Mouse (Mus musculus): Measurements from ENCODE around the gene Ccdc85c.
A peak's percentile ranks its signal among the peaks of the same experiment; 100 is the strongest.

The Ccdc85c gene

DNA sequence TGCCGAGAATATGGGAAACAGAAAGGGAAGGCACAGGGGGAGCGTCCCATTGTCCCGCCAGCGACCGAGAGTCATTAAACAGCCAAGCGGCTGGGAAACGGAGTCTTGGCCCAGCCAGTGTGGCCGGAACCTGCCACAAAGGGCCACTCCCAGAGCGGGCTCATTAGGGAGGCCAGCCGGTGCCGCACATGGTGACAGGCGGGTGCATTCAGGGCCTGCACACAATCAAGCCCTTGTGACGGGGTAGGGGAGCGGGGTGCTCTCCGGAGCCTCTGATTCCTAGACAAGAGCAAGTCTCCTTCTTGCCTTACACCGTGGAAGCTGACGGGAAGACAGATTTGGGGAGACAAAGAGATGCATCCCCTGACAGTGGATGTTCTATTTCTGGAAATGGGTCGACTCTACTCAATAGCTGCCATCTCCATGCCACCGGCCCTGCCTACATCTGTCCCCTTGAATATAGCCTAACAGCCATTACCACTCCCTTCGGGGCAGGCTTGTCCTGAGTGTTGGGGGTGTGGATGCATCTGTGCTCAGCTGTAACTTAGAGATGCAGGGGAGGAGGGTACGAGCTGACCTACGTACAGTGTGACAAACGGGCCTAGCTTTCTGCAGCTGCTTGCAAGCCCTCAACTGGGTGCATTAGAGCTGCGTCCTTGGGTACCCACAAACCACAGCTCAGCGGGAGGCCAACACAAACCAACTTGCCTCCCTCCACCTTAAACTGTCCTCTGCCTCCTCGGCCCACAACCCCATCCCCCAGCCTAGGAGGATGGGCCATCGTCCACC is 9.2 kb downstream of the Ccdc85c start:
- DNase-seq = no peak

- DNase-seq = no peak
These were observed 10.3 kb downstream of the Ccdc85c start for GRCm38 (mm10) chr12:108264918-108265317.

DNA sequence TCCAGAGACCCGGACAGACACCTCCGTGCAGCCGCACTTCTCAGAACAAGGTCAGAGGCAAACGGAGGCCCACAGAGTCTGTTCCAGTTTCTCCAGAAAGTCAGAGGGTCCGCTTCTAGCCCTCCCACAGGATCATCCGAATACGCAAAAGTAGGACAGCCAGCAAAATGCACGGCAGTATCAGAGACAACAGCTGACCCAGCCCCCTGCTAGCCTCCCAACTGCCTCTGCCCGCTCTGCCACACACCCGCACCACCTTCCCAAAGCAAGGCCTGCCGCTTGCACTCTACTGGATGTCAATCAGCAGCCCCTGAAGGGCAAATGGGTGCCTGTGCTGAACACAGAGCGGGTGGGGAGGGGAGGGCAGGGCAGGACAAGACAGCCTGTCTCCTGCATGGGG is 14.3 kb downstream of the Ccdc85c start:
- DNase-seq = no peak

- DNase-seq = no peak
These were observed 15.7 kb downstream of the Ccdc85c start for GRCm38 (mm10) chr12:108259322-108260049.

DNA sequence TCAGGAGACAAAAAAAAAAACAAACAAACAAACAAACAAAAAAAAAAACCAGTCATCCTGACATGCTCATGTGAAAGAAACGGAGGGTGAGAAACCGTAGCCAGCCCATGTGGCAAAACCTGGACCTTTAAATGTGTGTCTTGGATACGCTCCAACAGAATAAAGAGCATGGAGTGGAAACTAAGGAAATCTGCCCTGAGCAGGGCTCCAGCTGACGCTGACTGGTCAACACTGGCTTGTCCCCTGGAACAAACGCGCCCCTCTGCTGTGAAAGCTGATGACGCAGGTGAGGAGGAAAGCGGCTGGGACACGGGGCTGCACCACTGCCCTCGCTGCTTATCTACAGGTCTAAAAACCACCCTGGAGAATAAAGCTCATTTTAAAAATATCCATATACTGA is 18.5 kb downstream of the Ccdc85c start:
- no peak for DNase-seq

DNA sequence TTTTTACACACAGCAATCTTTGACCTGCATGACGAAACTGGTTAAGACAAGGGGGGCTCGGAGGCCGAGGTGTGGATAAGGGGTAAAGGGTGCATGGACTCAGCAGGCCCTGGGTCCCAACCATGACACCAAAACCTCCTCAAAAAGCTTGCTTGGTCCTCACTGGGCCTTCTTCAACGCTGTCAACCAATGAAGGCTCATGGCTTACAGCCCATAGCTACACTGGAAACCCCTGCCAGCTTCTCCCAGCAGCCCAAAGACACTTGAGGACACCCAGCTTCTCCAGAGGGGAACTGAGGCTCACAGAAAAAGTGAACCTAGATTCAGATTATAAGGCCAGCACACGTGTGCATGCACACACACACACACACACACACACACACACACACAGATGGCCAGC is 19.3 kb downstream of the Ccdc85c start:
- DNase-seq = no peak

GRCm38 (mm10) chr12:108255511-108255919 is 19.7 kb downstream of the Ccdc85c start:
- no peak for DNase-seq

GRCm38 (mm10) chr12:108253042-108253441 is 22.2 kb downstream of the Ccdc85c start:
- no peak for DNase-seq

- DNase-seq = no peak
These were observed 23.2 kb downstream of the Ccdc85c start for GRCm38 (mm10) chr12:108251825-108252542.

- DNase-seq = no peak
These were observed 24.0 kb downstream of the Ccdc85c start for GRCm38 (mm10) chr12:108251034-108251792.

- no peak for DNase-seq
These were observed 25.7 kb downstream of the Ccdc85c start for GRCm38 (mm10) chr12:108249522-108249921.

DNA sequence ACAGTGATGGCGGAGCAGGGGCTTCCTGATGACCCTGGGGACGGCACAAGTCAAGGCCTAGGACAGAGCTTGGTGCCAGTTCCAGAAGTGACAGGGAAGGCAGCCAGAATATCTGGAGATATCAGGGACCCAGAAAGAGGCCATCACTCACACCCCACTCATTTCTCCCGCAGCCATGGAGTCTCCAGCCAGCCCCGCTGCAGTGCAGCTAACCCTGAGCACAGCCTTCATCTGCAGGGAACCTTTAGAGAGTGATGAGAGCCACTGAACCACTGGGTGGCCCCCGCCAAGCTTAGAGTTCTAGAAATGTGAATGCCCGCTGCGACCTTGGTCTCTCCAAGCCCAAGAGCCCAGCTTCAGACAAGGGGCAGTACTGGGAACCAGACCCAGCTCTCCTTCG is 26.2 kb downstream of the Ccdc85c start:
- DNase-seq = no peak

DNA sequence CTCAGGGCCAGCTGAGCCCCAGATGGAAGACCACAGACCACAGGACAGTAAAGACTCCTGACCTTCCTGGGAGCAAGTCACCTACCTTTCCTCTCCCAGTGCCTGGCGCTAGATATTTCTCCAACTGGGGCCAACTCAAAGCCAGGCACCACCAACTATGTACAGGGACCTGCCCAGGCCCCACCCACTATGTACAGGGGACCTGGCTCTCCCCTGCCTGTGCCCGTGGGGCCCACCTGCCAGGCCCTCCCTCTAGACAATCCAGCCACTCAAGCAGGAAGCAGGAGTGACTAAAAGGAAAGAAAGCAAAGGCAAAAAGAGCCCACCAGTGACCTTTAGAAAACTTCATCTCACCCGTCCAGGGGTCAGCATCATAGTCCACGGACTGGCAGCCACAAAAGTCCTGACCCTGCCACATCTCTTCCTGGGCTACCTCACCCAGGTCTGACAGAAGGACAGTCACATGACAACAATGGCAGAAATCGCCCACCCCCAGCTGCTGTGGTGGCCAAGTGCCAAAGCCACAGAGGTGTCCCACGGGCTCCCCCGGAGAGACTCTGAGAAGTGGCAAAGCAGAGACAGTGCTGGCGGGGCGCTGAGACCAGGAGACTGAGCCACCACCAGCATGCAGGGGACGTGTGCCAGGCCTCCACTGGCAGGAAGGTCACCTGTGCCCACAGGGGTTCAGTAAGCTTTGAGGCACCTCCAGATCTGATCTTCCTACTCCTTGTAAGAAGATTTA is 28.3 kb downstream of the Ccdc85c start:
- no peak for DNase-seq

- DNase-seq = no peak
These were observed 29.6 kb downstream of the Ccdc85c start for GRCm38 (mm10) chr12:108245579-108245978.

DNA sequence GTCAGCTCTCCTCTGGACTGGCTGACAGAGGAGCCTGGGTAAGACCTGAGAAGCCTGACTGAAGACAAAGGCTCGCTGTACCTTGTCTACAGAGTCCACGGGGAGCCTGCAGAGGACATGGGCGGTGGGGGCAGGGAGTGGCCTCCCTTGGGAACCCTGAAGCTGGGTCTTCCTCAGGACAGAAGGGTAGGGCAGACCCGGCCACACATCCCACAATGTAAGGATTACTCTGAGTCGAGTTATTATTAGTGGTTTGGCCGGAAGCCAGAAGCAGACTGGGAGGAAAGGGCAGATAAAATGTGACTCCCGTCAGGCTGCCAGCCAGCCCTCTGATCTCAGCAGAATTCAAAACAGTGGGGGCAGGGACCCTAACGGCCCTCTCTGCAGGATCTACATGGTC is 30.4 kb downstream of the Ccdc85c start:
- DNase-seq = peak; percentile 89

GRCm38 (mm10) chr12:108242243-108242745 is 32.9 kb downstream of the Ccdc85c start:
- DNase-seq = no peak

- no peak for DNase-seq
These were observed 33.6 kb downstream of the Ccdc85c start for GRCm38 (mm10) chr12:108241626-108242025.

- DNase-seq = peak; percentile 81
These were observed 34.2 kb downstream of the Ccdc85c start for GRCm38 (mm10) chr12:108240953-108241588.

DNA sequence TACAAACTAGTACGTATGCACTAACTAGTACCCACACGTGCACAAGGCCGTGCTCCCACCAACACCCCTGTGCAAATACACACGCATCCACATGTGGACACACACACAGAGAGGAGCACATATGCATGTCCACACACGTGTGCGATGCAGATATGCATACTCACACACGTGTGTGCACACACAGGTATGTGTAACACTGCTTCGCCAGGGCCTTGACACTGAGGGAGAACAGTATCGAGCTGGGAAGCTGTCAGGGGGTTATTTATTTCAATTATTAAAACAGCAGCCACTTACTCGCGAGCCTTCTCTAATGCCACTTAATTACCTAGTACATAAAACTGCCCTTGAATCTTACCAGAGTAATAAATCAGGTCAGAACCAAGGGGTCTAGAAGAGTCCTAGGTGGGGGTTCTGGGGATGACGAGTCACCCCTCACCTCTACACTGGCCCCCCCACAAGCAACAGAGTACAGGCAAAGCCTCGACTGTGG is 34.8 kb downstream of the Ccdc85c start:
- no peak for DNase-seq

DNA sequence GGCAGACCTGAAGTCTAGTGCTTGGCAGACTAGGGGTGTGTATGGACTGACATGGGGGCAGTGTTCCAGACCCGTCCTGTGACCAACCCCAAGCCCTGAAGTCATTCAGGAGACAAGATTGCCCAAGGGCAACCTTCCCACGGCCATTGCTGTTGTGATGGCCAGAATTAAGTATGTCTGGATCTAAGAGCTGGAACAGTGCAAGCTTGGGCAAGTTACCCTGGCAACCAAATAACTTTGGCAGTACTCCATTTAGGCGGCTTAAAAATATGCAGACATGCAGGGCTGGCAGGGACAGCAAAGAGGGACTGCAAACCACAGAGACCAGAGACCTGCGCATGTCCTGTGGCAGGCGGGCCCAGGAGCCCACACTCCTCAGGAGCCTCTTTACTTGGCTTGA is 35.8 kb downstream of the Ccdc85c start:
- peak; percentile 92 for DNase-seq

DNA sequence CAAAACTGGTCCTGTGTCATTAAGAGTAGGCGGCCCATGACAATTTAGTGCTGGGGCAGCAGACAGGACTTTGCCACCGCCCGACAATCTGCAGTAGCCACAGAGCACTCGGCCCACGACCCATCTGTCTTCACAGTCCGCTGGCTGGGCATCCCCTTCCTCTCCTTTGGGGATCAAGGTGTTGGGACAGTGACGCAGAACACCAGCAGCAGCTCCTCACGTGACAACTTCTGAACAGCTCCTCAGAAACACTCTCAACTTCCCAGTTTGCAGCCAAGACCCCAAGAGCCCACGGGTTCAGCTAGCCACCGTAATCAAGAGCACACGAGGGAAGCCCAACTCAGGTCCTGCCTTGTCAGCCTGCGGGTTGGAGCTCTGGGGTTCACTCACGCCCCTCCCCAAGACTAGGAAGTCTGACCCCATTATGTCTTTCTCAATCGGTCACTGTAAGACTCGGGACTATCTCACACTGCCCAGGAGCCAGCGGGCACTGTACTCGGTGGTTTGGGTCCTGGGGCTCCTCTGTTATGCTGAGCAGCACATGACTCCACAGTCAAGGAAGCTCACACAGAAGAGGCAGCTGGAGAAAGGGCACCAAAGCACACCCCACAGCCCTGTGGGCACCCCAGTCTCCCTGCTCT is 36.7 kb downstream of the Ccdc85c start:
- DNase-seq = no peak
